Mouse (Mus musculus): ENCODE data around the gene Sgce. TPM values are rescaled to one million over a fixed set of nuclear protein-coding genes. Genes with fewer than 3 reads are reported as not detected.

The Sgce gene
- total RNA-seq, 2 experiments from 2014 or later, result 9.3 to 10.9 TPM

DNA sequence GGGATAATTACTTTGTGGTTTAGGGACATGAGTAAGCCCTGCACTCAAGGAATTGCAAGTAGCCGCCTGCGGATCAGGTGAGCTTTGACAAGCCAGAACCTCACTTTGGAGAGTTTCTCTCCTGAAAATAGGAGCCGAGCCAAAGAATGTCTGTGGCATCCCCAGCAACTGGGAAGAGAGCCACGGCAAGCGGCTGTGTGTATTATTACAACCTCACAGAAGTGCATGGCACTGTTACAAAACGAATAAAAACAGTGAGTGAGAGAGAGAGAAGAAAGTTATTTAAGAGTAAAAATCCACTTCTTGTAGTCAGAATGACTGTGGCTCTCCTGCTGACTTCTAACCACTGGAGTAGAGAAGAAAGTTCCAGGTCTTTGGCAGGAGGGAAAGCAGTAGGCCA lies 6.5 kb downstream of the Sgce start:
- no peak overlapping the region for H3K27ac ChIP-seq
- DNase-seq, result peak; percentile 67
- H3K4me3 ChIP-seq, result no peak overlapping the region
- no peak for TF ChIP-seq CTCF (IDR thresholded peaks at IDR 0.05)
- intact Hi-C loops (cut with DNase I), result loop anchor here (10.0 kb wide), 1 partner anchor 186 kb away; no protein-coding TSS in a partner anchor

- H3K4me3 ChIP-seq, result no peak overlapping the region
- intact Hi-C loops (cut with DNase I), result loop anchor here (10.0 kb wide), 1 partner anchor 185 kb away; no protein-coding TSS in a partner anchor
- no peak for DNase-seq
- no peak for TF ChIP-seq CTCF (IDR thresholded peaks at IDR 0.05)
- no peak overlapping the region for H3K27ac ChIP-seq
Measured at GRCm38 (mm10) chr6:4739522-4740355, 7.3 kb downstream of the Sgce start.

DNA sequence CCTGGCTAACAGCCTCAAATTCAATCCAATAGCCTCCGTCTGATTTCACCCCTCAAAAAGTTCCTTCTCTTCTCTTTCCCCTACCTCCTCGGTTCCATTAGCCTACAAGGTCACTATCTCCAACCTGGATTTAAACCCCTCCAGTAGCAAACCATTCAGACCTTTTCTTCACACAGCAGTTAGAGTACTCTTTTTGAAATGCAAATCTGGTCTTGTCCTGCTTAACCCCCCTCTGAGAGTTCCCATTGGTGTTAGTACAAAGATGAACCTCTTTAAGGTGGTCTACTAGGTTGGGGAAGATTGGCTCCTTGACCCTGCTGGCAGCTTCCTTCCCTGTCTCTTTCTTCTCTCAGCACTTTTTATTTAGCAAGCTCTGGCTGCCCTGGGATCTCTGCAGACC lies 8.3 kb downstream of the Sgce start:
- intact Hi-C loops (cut with DNase I), result no loop called here
- H3K4me3 ChIP-seq, result no peak overlapping the region
- no peak for DNase-seq
- no peak overlapping the region for H3K27ac ChIP-seq
- TF ChIP-seq CTCF (IDR thresholded peaks at IDR 0.05), result no peak

DNA sequence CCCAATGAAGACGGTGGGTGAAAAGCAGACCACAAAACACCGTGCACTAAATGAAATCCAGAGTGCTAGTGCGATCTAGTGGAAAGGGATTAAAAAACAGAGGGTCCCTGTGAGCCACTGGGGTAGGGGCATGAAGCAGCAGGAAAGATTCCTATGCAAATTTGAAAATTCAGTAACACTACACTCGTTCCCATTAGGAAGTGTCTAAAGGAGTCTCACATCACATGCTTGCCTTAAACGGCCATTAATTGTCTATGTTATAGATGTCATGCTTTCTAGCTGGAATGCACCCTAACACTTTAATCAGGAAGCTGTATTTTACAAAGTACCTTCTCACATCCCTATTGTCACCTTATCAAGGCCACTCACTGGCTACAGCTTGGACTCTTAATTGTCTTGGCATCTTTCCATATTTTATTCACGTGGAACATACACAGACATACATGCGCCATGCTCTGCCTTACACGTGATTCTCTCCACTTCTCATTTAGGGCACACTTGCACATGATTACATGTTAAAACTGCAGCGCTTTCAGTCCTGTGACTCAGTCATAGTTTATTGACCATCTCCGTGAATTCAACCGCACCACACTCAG lies 8.9 kb downstream of the Sgce start:
- no peak for TF ChIP-seq CTCF (IDR thresholded peaks at IDR 0.05)
- no peak overlapping the region for H3K27ac ChIP-seq
- intact Hi-C loops (cut with DNase I), result no loop called here
- no peak for DNase-seq
- no peak overlapping the region for H3K4me3 ChIP-seq

DNA sequence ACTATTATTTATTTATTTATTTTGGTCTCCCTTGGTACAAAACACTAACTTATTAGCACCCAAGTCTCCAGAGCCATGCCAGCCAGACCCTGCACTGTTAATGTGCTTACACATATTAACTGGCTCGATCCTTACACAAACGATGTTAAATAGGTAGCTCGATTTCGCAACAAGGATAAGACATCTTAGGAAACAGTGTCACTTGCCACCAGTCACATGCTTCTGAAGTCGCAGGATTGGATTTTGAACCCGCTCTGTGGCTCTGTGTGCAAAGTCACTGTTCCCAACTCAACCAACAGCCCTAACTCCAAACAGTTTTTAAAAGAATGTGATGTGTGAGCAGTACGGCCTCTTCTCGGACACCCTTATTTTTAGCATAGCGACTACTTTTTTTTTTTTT lies 10.6 kb downstream of the Sgce start:
- DNase-seq, result no peak
- Histone ChIP-seq H3K27ac (no peak overlapping the region), H3K4me3 (no peak overlapping the region)
- intact Hi-C loops (cut with DNase I), result no loop called here
- TF ChIP-seq CTCF (IDR thresholded peaks at IDR 0.05), result no peak

GRCm38 (mm10) chr6:4733208-4733607 lies 13.8 kb downstream of the Sgce start:
- intact Hi-C loops (cut with DNase I), result no loop called here
- no peak for DNase-seq
- Histone ChIP-seq H3K4me3 (no peak overlapping the region), H3K27ac (no peak overlapping the region)
- TF ChIP-seq CTCF (IDR thresholded peaks at IDR 0.05), result no peak

- DNase-seq, result no peak
- Histone ChIP-seq H3K27ac (no peak overlapping the region), H3K4me3 (no peak overlapping the region)
- intact Hi-C loops (cut with DNase I), result no loop called here
- TF ChIP-seq CTCF (IDR thresholded peaks at IDR 0.05), result no peak
Measured at GRCm38 (mm10) chr6:4731675-4732074, 15.3 kb downstream of the Sgce start.

- DNase-seq, result no peak
- Histone ChIP-seq H3K27ac (no peak overlapping the region), H3K4me3 (no peak overlapping the region)
- intact Hi-C loops (cut with DNase I), result no loop called here
- TF ChIP-seq CTCF (IDR thresholded peaks at IDR 0.05), result no peak
Measured at GRCm38 (mm10) chr6:4728305-4728704, 18.7 kb downstream of the Sgce start.

DNA sequence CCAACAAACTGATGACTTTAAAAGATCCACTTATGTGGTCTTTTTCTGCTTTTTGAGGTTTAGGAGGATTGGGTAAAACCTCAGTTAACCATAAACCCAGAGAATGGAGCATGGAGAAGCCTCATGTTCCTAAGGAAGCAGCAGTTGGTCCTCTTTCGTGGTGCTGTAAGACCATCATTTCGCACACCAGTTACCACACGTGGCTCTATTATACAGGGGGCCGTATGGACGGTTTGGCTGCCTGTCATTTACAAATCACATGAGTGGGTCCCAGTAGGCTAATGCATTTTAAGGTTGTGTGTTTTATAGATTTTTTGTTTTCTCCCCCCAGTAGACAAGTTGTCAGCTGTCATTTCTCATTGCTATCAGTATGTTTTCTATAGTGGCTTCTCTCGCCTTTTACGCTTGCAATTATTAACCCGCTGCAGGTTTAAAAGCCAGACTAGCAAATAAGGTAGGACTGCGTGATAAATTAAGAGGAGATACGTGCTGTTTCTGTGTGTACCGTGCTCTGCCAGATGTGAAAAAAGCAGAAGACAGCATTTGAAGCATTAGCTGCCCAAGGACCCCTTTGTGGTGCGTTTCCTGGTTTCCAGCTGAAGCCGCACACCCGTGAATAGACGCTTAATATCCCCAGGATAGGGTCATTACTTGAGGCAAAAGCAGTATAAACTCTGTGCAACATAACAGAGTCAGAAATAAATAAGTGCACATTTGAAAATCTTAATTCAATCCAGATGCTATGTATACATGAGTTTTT lies 22.8 kb downstream of the Sgce start:
- Histone ChIP-seq H3K4me3 (no peak overlapping the region), H3K27ac (no peak overlapping the region)
- no peak for TF ChIP-seq CTCF (IDR thresholded peaks at IDR 0.05)
- intact Hi-C loops (cut with DNase I), result no loop called here
- no peak for DNase-seq

DNA sequence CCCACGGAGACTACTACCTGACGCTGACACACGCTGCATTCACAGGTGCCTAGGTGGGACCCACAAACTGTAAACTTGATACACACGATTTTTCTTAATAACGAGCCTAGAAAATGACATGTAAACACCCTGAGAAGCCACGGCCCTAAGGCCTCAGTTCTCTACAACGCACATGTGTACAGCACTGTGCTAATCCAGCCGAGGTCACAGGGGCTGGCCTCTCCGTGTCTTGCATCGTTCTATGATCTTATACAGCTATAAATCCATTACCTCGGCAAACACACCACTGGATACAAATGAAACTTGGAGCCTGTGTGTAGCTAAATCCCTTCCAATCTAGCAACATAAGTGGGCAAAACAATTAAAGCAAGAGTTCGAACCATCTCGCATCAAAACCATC lies 24.3 kb downstream of the Sgce start:
- intact Hi-C loops (cut with DNase I), result no loop called here
- H3K4me3 ChIP-seq, result no peak overlapping the region

DNA sequence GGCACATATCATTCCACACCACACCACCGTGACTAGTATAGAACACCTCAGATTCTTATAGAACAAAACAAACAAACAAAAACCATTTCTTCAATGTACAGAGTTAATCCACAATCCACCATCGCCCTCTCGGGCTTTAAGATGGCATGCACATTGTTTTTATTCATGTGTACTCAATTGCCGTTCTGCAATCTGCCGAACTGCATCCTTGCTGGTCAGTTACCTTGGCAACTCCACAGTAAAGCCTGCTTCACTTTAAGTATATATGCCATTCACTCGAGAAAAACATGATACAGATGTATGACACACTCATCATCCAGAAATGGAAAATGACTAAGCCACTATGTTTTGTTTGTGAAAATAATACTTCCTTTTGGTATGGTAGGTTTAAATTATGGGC lies 24.9 kb downstream of the Sgce start:
- no peak overlapping the region for H3K27ac ChIP-seq
- no peak for DNase-seq
- no peak overlapping the region for H3K4me3 ChIP-seq
- TF ChIP-seq CTCF (IDR thresholded peaks at IDR 0.05), result no peak
- intact Hi-C loops (cut with DNase I), result no loop called here

More for the DNA sequence above, 24.3 kb downstream of the Sgce start:
- DNase-seq, result no peak
- TF ChIP-seq CTCF (IDR thresholded peaks at IDR 0.05), result no peak
- no peak overlapping the region for H3K27ac ChIP-seq

- H3K4me3 ChIP-seq, result no peak overlapping the region
- H3K27ac ChIP-seq, result no peak overlapping the region
- TF ChIP-seq CTCF (IDR thresholded peaks at IDR 0.05), result no peak
- intact Hi-C loops (cut with DNase I), result no loop called here
- DNase-seq, result no peak
Measured at GRCm38 (mm10) chr6:4717344-4717743, 29.7 kb downstream of the Sgce start.

- DNase-seq, result no peak
- H3K27ac ChIP-seq, result no peak overlapping the region
- no peak overlapping the region for H3K4me3 ChIP-seq
- intact Hi-C loops (cut with DNase I), result no loop called here
- no peak for TF ChIP-seq CTCF (IDR thresholded peaks at IDR 0.05)
Measured at GRCm38 (mm10) chr6:4716171-4716570, 30.8 kb downstream of the Sgce start.
